Mouse (Mus musculus): Measurements from ENCODE around the gene Prkg1. TPM values are rescaled to one million over a fixed set of nuclear protein-coding genes. Genes with fewer than 3 reads are reported as not detected.

The Prkg1 gene
- polyA plus RNA-seq, 1 experiment from 2014 or later, result 1.1 TPM

GRCm38 (mm10) chr19:30631051-30631450 lies 1133.8 kb downstream of the Prkg1 start:
- DNase-seq (ENCODE audit: low spot score) (no peak), ATAC-seq (no peak)
- no peak overlapping the region for H3K4me2 ChIP-seq (ENCODE audit: low read length)
- no peak overlapping the region for H3K27ac ChIP-seq (ENCODE audit: low read depth, low read length)
- no peaks in the 10 kb centered on the region for H3K4me1 ChIP-seq (ENCODE audit: control insufficient read depth, insufficient read depth, low read length)
- H3K9me3 ChIP-seq (replicated peaks; ENCODE audit: control insufficient read depth, low read length), result no peaks in the 10 kb centered on the region
- no peaks in the 10 kb centered on the region for H3K36me3 ChIP-seq (ENCODE audit: control insufficient read depth, insufficient read depth, low read length)
- H3K4me3 ChIP-seq (ENCODE audit: low read depth, low read length), result no peak overlapping the region
- 21% methylated on average over 3 of the region's 3 CpGs for WGBS
- no peaks in the 10 kb centered on the region for H3K27me3 ChIP-seq (replicated peaks; ENCODE audit: control insufficient read depth, insufficient read depth, low read length)
- no peak overlapping the region for H3K9ac ChIP-seq (ENCODE audit: low read length)

GRCm38 (mm10) chr19:30626036-30626435 lies 1138.8 kb downstream of the Prkg1 start:
- no peak for ATAC-seq
- Histone ChIP-seq H3K9me3 (replicated peaks; ENCODE audit: control insufficient read depth, low read length) (no peaks in the 10 kb centered on the region), H3K27me3 (replicated peaks; ENCODE audit: control insufficient read depth, insufficient read depth, low read length) (no peaks in the 10 kb centered on the region), H3K36me3 (ENCODE audit: control insufficient read depth, insufficient read depth, low read length) (no peaks in the 10 kb centered on the region), H3K4me2 (ENCODE audit: low read length) (no peak overlapping the region), H3K4me1 (ENCODE audit: control insufficient read depth, insufficient read depth, low read length) (no peaks in the 10 kb centered on the region), H3K9ac (ENCODE audit: low read length) (no peak overlapping the region), H3K4me3 (ENCODE audit: low read depth, low read length) (no peak overlapping the region), H3K27ac (ENCODE audit: low read depth, low read length) (no peak overlapping the region)
- 27% methylated on average over 7 of the region's 7 CpGs for WGBS
- no peak for DNase-seq (ENCODE audit: low spot score)

DNA sequence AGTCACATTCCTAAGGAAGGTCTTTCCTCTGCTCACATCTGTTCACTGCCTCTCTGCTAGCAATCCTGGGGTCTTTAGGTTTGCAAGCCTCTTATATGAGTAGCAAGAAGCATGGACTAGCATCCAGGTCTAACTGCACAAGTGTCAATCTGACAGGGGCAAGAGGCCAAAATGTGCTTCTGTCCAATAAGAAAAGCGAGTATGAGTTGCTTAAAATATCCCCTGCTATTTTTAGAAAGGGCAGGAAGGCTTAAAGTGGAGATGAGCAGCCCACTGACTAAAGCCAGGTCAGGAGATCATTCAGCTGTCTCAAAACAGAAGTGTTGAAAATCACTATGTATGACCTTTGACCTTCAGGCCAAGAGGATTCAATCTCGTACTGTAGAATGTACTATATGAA lies 1139.4 kb downstream of the Prkg1 start:
- no peak overlapping the region for H3K9ac ChIP-seq (ENCODE audit: low read length)
- no peaks in the 10 kb centered on the region for H3K9me3 ChIP-seq (replicated peaks; ENCODE audit: control insufficient read depth, low read length)
- H3K27me3 ChIP-seq (replicated peaks; ENCODE audit: control insufficient read depth, insufficient read depth, low read length), result no peaks in the 10 kb centered on the region
- H3K36me3 ChIP-seq (ENCODE audit: control insufficient read depth, insufficient read depth, low read length), result no peaks in the 10 kb centered on the region
- DNase-seq (ENCODE audit: low spot score) (no peak), ATAC-seq (no peak)
- H3K4me1 ChIP-seq (ENCODE audit: control insufficient read depth, insufficient read depth, low read length), result no peaks in the 10 kb centered on the region
- H3K27ac ChIP-seq (ENCODE audit: low read depth, low read length), result no peak overlapping the region
- no peak overlapping the region for H3K4me2 ChIP-seq (ENCODE audit: low read length)
- H3K4me3 ChIP-seq (ENCODE audit: low read depth, low read length), result no peak overlapping the region
- WGBS, result 71% methylated on average over 2 of the region's 2 CpGs

- WGBS, result 89% methylated on average over 7 of the region's 7 CpGs
- H3K4me3 ChIP-seq (ENCODE audit: low read depth, low read length), result no peak overlapping the region
- no peaks in the 10 kb centered on the region for H3K9me3 ChIP-seq (replicated peaks; ENCODE audit: control insufficient read depth, low read length)
- no peaks in the 10 kb centered on the region for H3K4me1 ChIP-seq (ENCODE audit: control insufficient read depth, insufficient read depth, low read length)
- H3K36me3 ChIP-seq (ENCODE audit: control insufficient read depth, insufficient read depth, low read length), result no peaks in the 10 kb centered on the region
- DNase-seq (ENCODE audit: low spot score) (no peak), ATAC-seq (no peak)
- H3K27ac ChIP-seq (ENCODE audit: low read depth, low read length), result no peak overlapping the region
- H3K4me2 ChIP-seq (ENCODE audit: low read length), result no peak overlapping the region
- H3K27me3 ChIP-seq (replicated peaks; ENCODE audit: control insufficient read depth, insufficient read depth, low read length), result no peaks in the 10 kb centered on the region
- no peak overlapping the region for H3K9ac ChIP-seq (ENCODE audit: low read length)
These were observed 1141.2 kb downstream of the Prkg1 start for GRCm38 (mm10) chr19:30623620-30624019.

DNA sequence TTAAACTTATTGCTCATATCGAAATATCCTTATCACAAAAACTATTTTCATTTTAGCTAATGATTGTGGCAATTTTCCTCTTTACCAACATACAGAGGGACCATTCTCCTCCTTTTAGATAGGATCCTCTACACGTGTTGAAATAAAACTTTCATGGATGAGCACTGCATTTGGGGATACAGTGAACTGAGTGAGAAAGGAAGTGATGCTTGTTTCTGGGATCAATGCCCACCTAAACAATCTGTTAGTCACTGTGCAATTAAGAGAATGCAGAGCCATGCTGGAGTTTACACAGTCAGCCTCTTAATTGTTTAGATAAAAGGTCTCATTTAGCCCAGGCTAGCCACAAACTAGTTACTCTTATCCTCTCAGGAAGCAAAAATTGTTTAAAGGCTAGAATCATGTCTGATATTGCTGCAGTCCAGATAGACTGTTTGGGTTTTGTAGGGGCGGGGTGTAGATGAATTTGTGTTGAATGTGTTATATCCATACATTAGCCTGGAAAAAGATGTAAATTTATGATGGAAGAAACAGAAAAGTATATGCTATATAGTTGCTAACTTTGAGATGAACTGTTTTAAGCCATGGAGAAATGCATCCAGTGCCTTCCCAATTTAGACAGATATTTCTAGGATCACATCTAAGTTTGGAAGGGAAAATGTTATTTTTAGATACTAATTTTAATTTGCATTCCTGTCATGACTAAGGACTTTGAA lies 1151.5 kb downstream of the Prkg1 start:
- H3K4me1 ChIP-seq (ENCODE audit: control insufficient read depth, insufficient read depth, low read length), result no peaks in the 10 kb centered on the region
- no peak overlapping the region for H3K4me2 ChIP-seq (ENCODE audit: low read length)
- no peaks in the 10 kb centered on the region for H3K27me3 ChIP-seq (replicated peaks; ENCODE audit: control insufficient read depth, insufficient read depth, low read length)
- H3K9ac ChIP-seq (ENCODE audit: low read length), result no peak overlapping the region
- H3K9me3 ChIP-seq (replicated peaks; ENCODE audit: control insufficient read depth, low read length), result no peaks in the 10 kb centered on the region
- DNase-seq (ENCODE audit: low spot score) (no peak), ATAC-seq (no peak)
- no peaks in the 10 kb centered on the region for H3K36me3 ChIP-seq (ENCODE audit: control insufficient read depth, insufficient read depth, low read length)
- H3K4me3 ChIP-seq (ENCODE audit: low read depth, low read length), result no peak overlapping the region
- H3K27ac ChIP-seq (ENCODE audit: low read depth, low read length), result no peak overlapping the region
- WGBS, result 81% methylated on average over 3 of the region's 3 CpGs

DNA sequence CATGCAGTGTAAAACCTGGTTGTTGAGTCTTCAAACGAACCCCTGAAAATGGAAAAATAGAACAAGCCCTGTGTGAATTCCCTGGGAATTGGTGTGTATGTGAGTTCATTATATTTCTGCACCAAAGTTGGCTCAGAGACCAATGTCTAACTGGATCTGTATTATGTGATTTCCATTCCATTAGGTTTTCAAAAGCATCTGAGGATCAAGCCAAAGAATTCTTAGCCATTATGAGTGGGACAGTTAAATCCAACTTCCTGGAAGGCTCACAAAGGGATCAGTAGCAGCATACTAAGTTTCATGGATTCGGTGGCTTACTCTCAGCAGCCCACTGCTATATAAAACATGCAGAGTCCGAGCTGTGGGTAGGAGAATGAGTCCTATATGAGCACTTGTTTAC lies 1178.5 kb downstream of the Prkg1 start:
- no peak overlapping the region for H3K4me3 ChIP-seq (ENCODE audit: low read depth, low read length)
- no peak overlapping the region for H3K27ac ChIP-seq (ENCODE audit: low read depth, low read length)
- H3K9me3 ChIP-seq (replicated peaks; ENCODE audit: control insufficient read depth, low read length), result no peaks in the 10 kb centered on the region
- WGBS, result 33% methylated on average over 3 of the region's 3 CpGs
- H3K4me2 ChIP-seq (ENCODE audit: low read length), result no peak overlapping the region
- H3K36me3 ChIP-seq (ENCODE audit: control insufficient read depth, insufficient read depth, low read length), result no peaks in the 10 kb centered on the region
- DNase-seq (ENCODE audit: low spot score) (peak; percentile 42), ATAC-seq (peak; percentile 48; the same call in 1 of the 2 replicates)
- H3K4me1 ChIP-seq (ENCODE audit: control insufficient read depth, insufficient read depth, low read length), result no peaks in the 10 kb centered on the region
- no peak overlapping the region for H3K9ac ChIP-seq (ENCODE audit: low read length)
- no peaks in the 10 kb centered on the region for H3K27me3 ChIP-seq (replicated peaks; ENCODE audit: control insufficient read depth, insufficient read depth, low read length)

DNA sequence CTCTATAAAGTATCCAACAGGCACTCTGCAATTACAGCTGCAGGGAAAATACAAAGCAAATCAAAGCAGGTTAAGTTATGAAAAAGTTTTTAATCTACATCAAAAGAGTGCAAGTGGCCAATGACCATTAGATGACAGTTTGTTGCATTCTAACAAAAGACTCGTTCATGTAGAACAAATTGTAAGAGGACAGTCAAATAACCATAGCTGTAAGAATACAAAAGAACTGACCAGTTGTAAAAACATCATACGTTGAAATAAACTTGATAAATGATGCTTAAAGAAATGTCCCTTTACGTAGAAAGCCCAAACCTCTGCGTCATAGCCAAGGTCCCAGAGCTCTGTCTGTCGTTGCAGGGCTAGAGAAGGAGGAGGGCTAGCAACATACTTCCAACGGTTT lies 1200.3 kb downstream of the Prkg1 start:
- no peak overlapping the region for H3K9ac ChIP-seq (ENCODE audit: low read length)
- no peaks in the 10 kb centered on the region for H3K36me3 ChIP-seq (ENCODE audit: control insufficient read depth, insufficient read depth, low read length)
- no peak overlapping the region for H3K4me3 ChIP-seq (ENCODE audit: low read depth, low read length)
- ATAC-seq, result no peak
- no peak for DNase-seq (ENCODE audit: low spot score)
- H3K27me3 ChIP-seq (replicated peaks; ENCODE audit: control insufficient read depth, insufficient read depth, low read length), result no peaks in the 10 kb centered on the region
- no peak overlapping the region for H3K27ac ChIP-seq (ENCODE audit: low read depth, low read length)
- H3K9me3 ChIP-seq (replicated peaks; ENCODE audit: control insufficient read depth, low read length), result no peaks in the 10 kb centered on the region
- no peaks in the 10 kb centered on the region for H3K4me1 ChIP-seq (ENCODE audit: control insufficient read depth, insufficient read depth, low read length)
- 58% methylated on average over 6 of the region's 6 CpGs for WGBS
- no peak overlapping the region for H3K4me2 ChIP-seq (ENCODE audit: low read length)

DNA sequence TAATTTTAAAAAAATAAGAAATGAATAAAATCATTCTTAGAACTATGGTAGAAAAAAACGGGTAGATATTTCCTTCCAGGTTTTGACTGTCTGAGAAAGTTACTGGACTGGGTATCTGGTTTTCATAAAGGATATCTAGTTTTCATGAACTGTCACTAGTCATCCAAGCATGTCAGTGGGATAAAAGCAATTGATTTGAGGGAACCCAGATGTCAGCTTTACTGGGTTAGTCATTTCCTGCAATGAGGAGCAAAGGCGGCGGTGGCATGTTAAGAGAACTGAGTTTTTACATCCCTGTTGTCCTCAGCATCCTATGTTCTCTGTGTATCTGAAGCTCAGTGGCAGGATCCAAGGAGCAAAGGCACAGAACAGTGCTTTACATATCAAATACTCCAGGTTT lies 1201.0 kb downstream of the Prkg1 start:
- Histone ChIP-seq H3K4me1 (ENCODE audit: control insufficient read depth, insufficient read depth, low read length) (no peaks in the 10 kb centered on the region), H3K9ac (ENCODE audit: low read length) (no peak overlapping the region), H3K4me2 (ENCODE audit: low read length) (no peak overlapping the region), H3K36me3 (ENCODE audit: control insufficient read depth, insufficient read depth, low read length) (no peaks in the 10 kb centered on the region), H3K27ac (ENCODE audit: low read depth, low read length) (no peak overlapping the region), H3K27me3 (replicated peaks; ENCODE audit: control insufficient read depth, insufficient read depth, low read length) (no peaks in the 10 kb centered on the region), H3K9me3 (replicated peaks; ENCODE audit: control insufficient read depth, low read length) (no peaks in the 10 kb centered on the region), H3K4me3 (ENCODE audit: low read depth, low read length) (no peak overlapping the region)
- ATAC-seq (no peak), DNase-seq (ENCODE audit: low spot score) (no peak)
- WGBS, result 93% methylated on average over 3 of the region's 3 CpGs

DNA sequence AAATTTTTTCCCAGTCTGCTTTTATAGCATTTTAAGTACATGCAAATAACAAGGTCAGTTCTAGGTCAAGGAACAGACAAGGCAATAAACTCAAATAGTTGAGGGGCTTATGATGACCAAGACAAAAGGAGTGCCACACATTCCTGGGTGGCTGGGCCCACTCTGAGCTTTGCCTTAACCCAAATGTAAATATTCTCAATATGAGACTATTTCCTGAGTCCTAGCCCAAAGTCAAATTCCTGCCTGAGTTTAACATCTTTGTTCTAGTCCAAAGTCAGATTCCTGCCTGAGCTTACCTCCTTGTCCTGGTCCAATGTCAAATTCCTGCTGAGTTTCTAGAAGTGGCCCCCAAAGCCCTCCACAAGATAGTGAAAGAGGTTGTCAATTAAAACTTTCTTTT lies 1206.8 kb downstream of the Prkg1 start:
- no peak overlapping the region for H3K4me3 ChIP-seq (ENCODE audit: low read depth, low read length)

More for the DNA sequence above, 1206.8 kb downstream of the Prkg1 start:
- Histone ChIP-seq H3K27ac (ENCODE audit: low read depth, low read length) (no peak overlapping the region), H3K36me3 (ENCODE audit: control insufficient read depth, insufficient read depth, low read length) (no peaks in the 10 kb centered on the region), H3K4me2 (ENCODE audit: low read length) (no peak overlapping the region), H3K27me3 (replicated peaks; ENCODE audit: control insufficient read depth, insufficient read depth, low read length) (peaks cover 4% of the 10 kb centered on the region; the same call in 1 of the 2 replicates), H3K4me1 (ENCODE audit: control insufficient read depth, insufficient read depth, low read length) (no peaks in the 10 kb centered on the region), H3K9ac (ENCODE audit: low read length) (no peak overlapping the region), H3K9me3 (replicated peaks; ENCODE audit: control insufficient read depth, low read length) (no peaks in the 10 kb centered on the region)
- DNase-seq (ENCODE audit: low spot score) (no peak), ATAC-seq (no peak)
